Mouse (Mus musculus) A20 (cell line): ENCODE measurements around the gene Angptl7.
A peak's percentile ranks its signal among the peaks of the same experiment; 100 is the strongest.

ENCODE experiments used
- DNase-seq: peaks from one replicate; pipeline ENCODE4 v3.0.0-alpha.2; 2011; ENCODE audit warnings: low read depth, low spot score

The Angptl7 gene

GRCm38 (mm10) chr4:148495874-148496689 lies 4.2 kb downstream of the Angptl7 start:
- DNase-seq = no peak

DNA sequence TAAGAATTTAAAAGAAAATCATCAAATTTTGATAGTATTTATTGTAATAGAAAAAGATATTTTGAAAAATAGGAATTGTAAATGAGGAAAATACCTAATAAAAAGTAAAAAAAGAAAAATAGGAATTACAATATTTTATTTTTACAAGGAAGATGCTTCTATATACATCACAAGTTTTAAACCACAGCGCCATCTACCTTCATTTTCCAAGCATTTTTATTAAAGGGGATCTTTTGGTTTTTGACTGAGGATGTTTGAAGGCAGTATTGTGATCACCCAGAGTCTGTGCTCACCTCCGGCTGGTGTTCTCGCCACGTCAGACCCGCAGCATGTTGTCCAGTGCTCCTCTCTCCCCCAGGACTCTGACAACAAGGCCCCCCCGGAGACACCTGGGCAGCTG lies 5.1 kb downstream of the Angptl7 start:
- no peak for DNase-seq

DNA sequence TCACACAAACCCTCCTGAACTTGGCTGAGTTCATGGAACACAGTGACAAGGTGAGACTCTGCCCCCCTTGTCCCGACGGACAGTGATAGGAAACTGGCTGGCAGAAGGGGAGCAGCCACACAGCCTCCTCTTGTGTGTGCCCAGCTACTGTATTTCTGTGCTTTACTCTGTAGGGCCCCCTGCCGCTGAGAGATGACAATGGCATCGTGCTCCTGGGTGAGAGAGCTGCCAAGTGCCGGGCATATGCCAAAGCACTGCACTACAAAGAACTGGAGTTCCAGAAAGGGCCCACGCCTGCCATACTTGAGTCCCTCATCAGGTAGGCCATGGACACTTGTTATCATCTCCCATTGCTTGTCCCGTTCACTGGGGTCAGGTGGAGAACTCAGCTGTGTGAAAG lies 8.8 kb downstream of the Angptl7 start:
- DNase-seq = no peak

- DNase-seq = no peak
Measured at GRCm38 (mm10) chr4:148490502-148490901, 9.8 kb downstream of the Angptl7 start.

- no peak for DNase-seq
Measured at GRCm38 (mm10) chr4:148487841-148488240, 12.4 kb downstream of the Angptl7 start.

DNA sequence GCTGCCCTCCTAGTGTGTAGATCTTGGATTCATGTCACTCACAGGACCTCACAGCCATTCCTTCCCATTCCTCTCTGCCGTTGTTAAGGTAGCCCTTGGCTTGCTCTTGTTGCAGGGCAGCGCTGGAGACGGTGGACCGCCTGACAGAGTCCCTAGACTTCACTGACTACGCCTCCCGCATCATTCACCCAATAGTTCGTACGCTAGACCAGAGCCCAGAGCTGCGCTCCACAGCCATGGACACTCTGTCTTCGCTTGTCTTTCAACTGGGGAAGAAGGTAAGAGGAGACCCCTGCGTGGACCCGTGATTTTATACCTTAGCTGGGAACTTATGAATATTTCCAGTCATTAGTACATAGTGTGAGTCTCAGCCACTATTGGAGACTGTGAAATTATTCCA lies 15.7 kb downstream of the Angptl7 start:
- no peak for DNase-seq

DNA sequence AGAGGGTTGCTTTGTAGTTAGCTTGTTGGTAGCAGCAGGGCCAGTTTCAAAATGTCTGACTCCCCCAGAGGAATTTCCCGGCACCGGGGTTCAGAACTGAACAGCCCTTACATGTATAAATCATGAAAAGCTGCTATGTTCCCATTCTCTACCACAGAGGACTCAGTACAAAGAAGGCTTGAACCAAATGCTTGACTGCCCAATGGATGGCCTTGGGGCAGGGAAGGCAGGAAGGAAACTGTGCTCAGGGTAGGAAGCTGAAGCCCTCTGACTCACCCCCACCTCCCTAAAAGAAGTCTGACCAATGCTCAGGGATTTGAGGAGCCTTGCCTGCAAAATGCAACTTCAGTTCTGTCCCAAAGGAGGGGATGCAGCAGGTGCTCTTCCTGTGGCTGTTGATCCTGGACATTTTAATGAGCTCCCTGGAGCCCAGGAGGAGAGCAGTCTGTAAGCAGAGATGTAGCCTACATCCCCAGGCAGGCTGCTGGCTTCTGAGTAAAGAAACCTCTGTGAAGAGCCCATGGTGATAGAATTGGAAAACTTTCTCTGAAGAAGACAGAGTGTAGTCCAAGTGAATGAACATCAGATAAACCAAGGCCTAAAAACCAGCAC lies 18.6 kb downstream of the Angptl7 start:
- DNase-seq = no peak

DNA sequence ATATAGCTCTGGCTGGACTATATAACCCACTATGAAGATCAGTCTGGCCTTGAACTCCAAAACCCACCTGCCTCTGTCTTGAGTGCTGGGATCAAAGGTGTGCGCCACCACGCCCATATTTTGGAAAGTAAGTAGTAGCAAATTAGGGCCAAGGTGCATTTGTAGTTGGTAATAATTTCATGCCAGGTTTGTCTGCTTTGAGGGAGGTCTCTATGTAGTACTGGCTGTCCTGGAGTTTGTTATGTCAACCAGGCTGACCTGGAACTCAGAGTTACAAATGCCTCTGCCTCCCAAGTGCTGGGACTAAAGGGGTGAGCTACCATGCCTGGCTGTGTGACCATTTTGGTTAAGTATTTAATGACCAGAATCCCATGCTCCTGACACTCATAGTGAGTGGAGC lies 20.0 kb downstream of the Angptl7 start:
- DNase-seq = no peak

DNA sequence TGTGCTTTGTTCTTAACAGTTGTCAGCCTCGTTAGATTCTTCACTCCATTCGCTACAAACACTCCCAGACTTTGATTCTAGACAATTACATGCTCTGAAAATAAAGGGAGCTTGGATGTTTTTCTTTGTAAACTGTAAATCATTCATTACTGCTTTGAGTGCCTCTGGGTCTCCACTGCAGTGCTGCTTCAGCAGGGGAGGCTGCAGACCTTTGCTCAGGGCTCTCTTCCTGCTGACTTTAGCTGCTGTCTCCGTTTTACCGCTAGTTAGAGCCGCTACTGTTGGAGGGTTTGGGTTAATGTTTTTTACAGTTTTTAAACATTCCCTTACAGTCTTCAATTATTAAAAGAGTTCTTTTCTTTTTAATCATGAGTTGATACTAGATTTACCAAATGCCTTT lies 26.8 kb downstream of the Angptl7 start:
- DNase-seq = no peak

DNA sequence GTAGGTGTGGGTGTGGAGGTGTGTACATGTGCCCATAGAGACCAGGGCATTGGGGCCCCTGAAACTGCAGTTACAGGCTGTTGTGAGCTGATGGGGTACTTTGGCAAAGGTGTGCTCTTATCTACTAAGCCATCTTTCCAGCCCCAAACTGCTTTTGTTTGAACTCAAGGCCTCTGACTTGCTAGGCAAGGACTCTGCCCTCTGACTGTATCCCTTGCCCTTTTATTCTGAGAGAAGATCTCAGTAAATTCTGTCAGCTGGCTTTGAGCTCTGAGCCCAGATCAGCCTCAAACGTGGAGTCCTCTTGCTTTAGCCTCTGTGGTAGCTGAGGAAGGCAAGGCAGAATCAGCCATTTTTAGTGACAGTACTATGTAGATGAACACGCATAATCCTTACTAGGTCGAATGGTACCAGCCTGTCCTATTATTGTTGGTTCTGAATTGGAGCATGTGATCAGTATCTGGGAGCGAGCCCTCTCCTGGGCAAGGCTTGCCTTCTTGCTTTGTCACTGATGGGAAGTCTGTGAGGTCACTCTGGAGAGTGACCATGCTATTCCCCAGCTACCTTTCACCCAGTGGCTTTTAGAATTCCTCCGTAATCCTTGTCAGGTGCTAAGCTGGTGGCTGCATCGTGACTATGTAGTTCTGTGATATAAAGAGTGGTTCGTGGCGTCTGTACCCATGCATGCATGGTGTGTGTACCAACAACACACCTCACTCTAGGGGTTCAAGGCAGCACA lies 27.7 kb downstream of the Angptl7 start:
- no peak for DNase-seq

DNA sequence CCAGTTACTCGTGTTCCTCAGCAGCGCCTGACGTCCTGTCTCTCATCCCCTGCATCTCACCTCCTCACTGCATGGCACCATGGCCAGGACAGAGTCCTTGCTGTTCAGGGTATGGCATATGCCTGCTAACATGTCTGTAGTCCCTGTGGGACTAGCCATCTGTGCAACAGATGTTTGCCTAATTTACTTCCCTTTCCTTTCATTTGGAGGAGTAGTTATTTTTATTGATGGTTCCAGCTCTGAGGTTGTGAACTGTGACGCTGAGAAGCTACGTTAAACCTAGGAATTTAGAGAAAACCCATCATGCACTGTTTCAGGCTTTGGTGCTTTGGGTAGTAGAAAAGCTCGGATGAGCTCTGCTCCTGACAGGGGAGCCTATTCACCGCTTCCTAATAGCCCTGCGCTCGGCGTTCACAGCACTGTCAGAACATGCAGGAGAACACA lies 28.9 kb downstream of the Angptl7 start:
- DNase-seq = no peak

- no peak for DNase-seq
Measured at GRCm38 (mm10) chr4:148469487-148470252, 30.6 kb downstream of the Angptl7 start.

- DNase-seq = no peak
Measured at GRCm38 (mm10) chr4:148468396-148468795, 31.9 kb downstream of the Angptl7 start.

GRCm38 (mm10) chr4:148466511-148467079 lies 33.7 kb downstream of the Angptl7 start:
- DNase-seq = no peak

GRCm38 (mm10) chr4:148464869-148465268 lies 35.4 kb downstream of the Angptl7 start:
- no peak for DNase-seq

- no peak for DNase-seq
Measured at GRCm38 (mm10) chr4:148464301-148464700, 36.0 kb downstream of the Angptl7 start.

- peak; percentile 21 for DNase-seq
Measured at GRCm38 (mm10) chr4:148463208-148463960, 36.9 kb downstream of the Angptl7 start.

DNA sequence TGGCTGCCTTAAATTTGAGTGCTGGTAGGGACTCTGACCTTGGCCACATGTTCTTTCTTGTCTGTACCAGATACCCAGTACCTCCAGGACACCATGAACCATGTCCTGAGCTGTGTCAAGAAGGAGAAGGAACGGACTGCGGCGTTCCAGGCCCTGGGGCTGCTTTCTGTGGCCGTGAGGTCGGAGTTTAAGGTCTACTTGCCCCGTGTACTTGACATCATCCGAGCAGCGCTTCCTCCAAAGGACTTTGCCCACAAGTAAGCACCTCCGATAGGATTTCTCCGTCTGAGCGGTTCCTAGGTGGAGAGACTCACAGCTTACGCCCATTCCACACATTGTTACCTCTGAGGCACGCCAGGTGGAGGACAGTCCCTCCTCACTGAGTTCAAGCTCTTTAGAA lies 37.5 kb downstream of the Angptl7 start:
- DNase-seq = no peak

DNA sequence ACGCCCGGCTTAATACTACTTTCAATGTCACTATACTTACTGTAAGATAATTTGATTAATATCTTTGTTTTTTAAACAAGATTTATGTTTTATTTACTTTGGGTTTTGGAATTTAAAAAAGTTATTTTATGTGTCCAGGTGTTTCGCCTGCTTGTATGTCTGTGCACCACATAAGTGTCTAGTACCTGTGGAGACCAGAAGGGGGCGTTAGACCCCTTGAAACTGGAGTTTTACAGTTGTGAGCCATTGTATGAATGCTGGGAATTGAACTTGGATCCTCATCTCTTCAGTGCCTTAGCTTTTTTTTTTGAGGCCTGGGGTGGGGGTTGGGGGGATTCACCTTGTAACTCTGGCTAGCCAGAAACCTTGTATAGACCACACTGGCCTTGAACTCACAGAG lies 38.5 kb downstream of the Angptl7 start:
- peak; percentile 57 for DNase-seq

DNA sequence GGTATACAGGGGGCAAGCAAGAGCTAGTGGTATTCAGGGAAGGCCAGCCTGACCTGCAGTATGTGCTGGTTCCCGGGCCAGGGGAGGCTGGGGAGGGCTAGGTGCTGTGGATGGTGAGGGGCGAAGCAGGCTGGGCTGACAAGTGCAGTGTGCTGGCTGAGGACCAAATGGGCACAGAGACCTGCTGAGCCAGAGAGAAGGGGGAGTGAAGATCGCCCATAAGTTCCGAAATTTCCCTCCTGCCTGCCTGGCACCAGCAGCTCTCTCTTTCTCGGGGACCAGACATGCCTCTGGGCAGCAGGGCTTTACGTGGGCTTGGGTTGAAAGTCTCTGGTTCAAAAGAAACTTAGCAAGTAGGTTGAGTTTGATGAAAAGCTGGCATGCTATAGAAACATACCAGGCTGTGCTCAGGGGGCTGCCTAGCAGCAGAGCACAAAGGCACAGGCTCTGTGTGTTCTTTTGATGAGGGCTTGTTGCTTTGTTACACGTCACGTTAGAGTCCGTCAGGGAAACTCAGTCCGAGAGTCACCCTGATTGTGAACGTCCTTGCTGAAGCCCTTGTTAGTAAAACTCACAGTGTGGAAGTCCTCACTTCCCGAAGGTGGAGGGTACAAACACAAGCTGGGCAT lies 39.5 kb downstream of the Angptl7 start:
- DNase-seq = no peak
